Mouse (Mus musculus): ENCODE data around the gene Ncoa3.

DNA sequence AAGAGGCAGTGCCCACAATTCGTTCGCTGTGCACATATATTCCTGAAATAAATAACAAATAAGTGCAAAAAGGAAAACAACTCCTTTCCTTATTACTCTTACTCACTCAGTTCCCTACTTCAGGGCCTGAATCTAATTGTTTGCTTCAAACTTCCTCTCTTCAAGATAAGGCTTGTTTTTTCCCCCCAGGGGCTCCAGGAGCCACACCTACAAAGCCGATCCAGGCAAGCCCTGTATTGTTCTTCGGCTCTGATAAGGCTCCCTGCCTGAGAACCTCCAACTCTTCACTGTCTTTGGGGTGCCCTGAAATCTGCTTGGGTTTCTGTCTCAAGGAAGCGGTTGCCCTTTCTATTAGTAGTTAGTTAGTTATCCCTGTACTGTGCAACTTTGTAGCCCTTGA is 15.6 kb upstream of the Ncoa3 start:
- no peak for TF ChIP-seq CHD2 (IDR thresholded peaks at IDR 0.05; ENCODE audit: low read depth, low read length)
- no peak for TF ChIP-seq MAFK (IDR thresholded peaks at IDR 0.05; ENCODE audit: insufficient read depth, low read depth, low read length)
- TF ChIP-seq ZNF384 (IDR thresholded peaks at IDR 0.05; ENCODE audit: low read depth, low read length): no peak

All from ES-E14 (cell line).